Mouse (Mus musculus) neural tube, embryonic 11.5 days (tissue): ENCODE results near the gene Mmp2. TPM values are rescaled to one million over a fixed set of nuclear protein-coding genes. Genes with fewer than 3 reads are reported as not detected.

ENCODE experiments used
- ATAC-seq: fragments of 200-750 bp; cut with Nextera tagmentation; 2 replicates; pipeline ENCODE4 v1.8.0; 2017; ENCODE audit warnings: moderate number of reproducible peaks, mild to moderate bottlenecking, moderate TSS enrichment, moderate library complexity; ENCODE audit not compliant: insufficient read depth, low FRiP score, low TSS enrichment
- DNase-seq: peaks from one replicate; pipeline ENCODE4 v3.0.0-alpha.2; 2015; ENCODE audit warnings: low spot score
- H3K27ac ChIP-seq: fragments of 300-500 bp; sonication (generic); 2 replicates; pipeline ENCODE4 v1.5.1; 2014; ENCODE audit warnings: low read depth, mild to moderate bottlenecking, low read length
- H3K27me3 ChIP-seq: fragments of 300-500 bp; sonication (generic); 2 replicates; pipeline ENCODE4 v1.6.1; 2014; ENCODE audit warnings: mild to moderate bottlenecking, low read length, mixed read lengths; ENCODE audit not compliant: control insufficient read depth, insufficient read depth
- H3K36me3 ChIP-seq: fragments of 300-500 bp; sonication (generic); 2 replicates; pipeline ENCODE4 v1.6.1; 2014; ENCODE audit warnings: mild to moderate bottlenecking, low read length, moderate library complexity, mixed read lengths; ENCODE audit not compliant: control insufficient read depth, insufficient read depth
- H3K4me1 ChIP-seq: fragments of 300-500 bp; sonication (generic); 2 replicates; pipeline ENCODE4 v1.6.1; 2014; ENCODE audit warnings: low read length, mixed read lengths; ENCODE audit not compliant: control insufficient read depth, insufficient read depth
- H3K4me2 ChIP-seq: fragments of 300-500 bp; sonication (generic); 2 replicates; pipeline ENCODE4 v1.6.1; 2014; ENCODE audit warnings: low read depth, mild to moderate bottlenecking, moderate library complexity
- H3K4me3 ChIP-seq: fragments of 300-500 bp; sonication (generic); 2 replicates; pipeline ENCODE4 v1.5.1; 2014; ENCODE audit warnings: low read depth, low read length
- H3K9ac ChIP-seq: fragments of 300-500 bp; sonication (generic); 2 replicates; pipeline ENCODE4 v1.6.1; 2014; ENCODE audit warnings: mild to moderate bottlenecking, low read length
- H3K9me3 ChIP-seq: fragments of 300-500 bp; sonication (generic); 2 replicates; pipeline ENCODE4 v1.6.1; 2016; ENCODE audit warnings: low read length; ENCODE audit not compliant: control insufficient read depth
- WGBS: fragments of 180-500 bp; shearing (Covaris S2); extraction: QIAGEN DNeasy Blood & Tissue Kit; methylation state at CpG from one replicate; pipeline ENCODE4 v1.1.7; 2014; 5-methylcytosine and 5-hydroxymethylcytosine counted together
- polyA plus RNA-seq: library from polyadenylated mRNA; unstranded; fragments of >200 nt; fragmentation: Nextera tagmentation; extraction: Ambion mirVana; gene quantifications from 2 replicates; pipeline ENCODE4 v1.2.1, GENCODE M21; 2014

Gene Mmp2
- polyA plus RNA-seq, 1 experiment from 2014 or later: 79.8 TPM

DNA sequence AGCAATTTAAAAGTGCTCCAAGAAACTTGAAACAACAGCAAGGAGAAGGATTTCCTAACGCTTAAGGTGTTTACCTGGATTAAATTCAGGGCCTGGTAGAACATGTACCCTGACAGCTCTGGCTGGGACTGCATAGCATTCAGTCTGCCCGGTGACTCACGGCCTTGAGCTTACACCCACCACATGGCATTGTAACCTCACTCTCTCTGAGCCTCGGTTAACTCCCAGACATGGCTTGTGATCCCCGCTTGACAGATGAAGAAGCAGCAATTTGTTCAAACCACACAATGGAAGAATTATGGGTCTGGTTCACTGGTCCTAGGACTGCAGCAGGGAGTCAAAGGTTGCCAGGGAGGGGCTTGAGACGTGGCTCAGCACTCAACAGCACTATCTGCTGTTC, 22.2 kb downstream of the Mmp2 start:
- Histone ChIP-seq H3K4me1 (peaks cover 3% of the 10 kb centered on the region; the same call in 1 of the 2 replicates), H3K9me3 (no peaks in the 10 kb centered on the region), H3K36me3 (no peaks in the 10 kb centered on the region), H3K9ac (no peak overlapping the region), H3K27me3 (no peaks in the 10 kb centered on the region), H3K27ac (no peak overlapping the region), H3K4me3 (no peak overlapping the region), H3K4me2 (no peak overlapping the region)
- 38% methylated on average over 6 of the region's 6 CpGs for WGBS
- ATAC-seq (no peak), DNase-seq (no peak)

DNA sequence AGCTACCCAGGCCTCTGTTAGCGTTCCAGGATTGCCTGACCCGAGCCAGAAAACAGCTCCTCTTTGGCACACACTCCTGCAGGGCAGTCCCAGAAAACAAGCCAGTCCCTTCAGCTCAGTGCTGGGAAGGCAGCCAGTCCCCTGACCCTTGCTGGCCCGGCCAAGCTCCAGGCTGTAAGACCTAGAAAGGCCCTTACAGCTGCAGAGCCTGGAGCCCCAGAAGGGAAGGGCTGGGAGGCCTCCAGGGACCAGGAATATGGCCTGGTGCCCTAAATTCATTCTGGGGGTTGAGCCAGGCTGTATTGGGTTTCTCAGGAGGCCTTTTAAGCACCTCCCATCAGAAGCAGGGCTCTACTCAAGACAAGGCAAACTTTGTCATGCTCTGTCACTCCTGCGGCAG, 23.1 kb downstream of the Mmp2 start:
- WGBS: 73% methylated on average over 4 of the region's 4 CpGs
- Histone ChIP-seq H3K4me3 (no peak overlapping the region), H3K4me2 (no peak overlapping the region), H3K27ac (no peak overlapping the region), H3K9ac (no peak overlapping the region), H3K27me3 (no peaks in the 10 kb centered on the region), H3K4me1 (peaks cover 3% of the 10 kb centered on the region; the same call in 1 of the 2 replicates), H3K9me3 (no peaks in the 10 kb centered on the region), H3K36me3 (no peaks in the 10 kb centered on the region)
- DNase-seq (no peak), ATAC-seq (no peak)

DNA sequence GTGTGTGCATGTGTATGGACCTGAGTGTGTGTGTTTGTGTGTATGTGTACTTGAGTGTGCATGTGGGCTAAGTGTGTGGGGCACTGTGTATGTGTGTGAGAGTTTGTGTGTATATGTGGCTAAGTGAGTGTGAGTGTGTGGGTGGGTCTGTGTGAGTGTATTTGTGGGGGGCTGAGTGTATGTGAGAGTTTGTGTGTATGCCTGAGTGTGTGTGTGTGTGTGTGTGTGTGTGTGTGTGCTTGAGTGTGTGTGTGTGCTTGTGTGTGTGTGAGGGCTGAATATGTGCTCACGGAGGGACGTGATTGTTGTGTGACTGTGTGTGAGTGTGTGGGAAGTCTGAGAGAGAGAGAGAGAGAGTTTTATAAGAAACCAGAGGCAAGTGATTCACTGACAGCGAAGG, 24.3 kb downstream of the Mmp2 start:
- Histone ChIP-seq H3K4me3 (no peak overlapping the region), H3K9ac (no peak overlapping the region), H3K9me3 (no peaks in the 10 kb centered on the region), H3K36me3 (no peaks in the 10 kb centered on the region), H3K27ac (no peak overlapping the region), H3K4me2 (no peak overlapping the region), H3K27me3 (no peaks in the 10 kb centered on the region), H3K4me1 (peaks cover 3% of the 10 kb centered on the region; the same call in 1 of the 2 replicates)
- 84% methylated on average over 3 of the region's 3 CpGs for WGBS
- DNase-seq: no peak
- ATAC-seq: no peak

DNA sequence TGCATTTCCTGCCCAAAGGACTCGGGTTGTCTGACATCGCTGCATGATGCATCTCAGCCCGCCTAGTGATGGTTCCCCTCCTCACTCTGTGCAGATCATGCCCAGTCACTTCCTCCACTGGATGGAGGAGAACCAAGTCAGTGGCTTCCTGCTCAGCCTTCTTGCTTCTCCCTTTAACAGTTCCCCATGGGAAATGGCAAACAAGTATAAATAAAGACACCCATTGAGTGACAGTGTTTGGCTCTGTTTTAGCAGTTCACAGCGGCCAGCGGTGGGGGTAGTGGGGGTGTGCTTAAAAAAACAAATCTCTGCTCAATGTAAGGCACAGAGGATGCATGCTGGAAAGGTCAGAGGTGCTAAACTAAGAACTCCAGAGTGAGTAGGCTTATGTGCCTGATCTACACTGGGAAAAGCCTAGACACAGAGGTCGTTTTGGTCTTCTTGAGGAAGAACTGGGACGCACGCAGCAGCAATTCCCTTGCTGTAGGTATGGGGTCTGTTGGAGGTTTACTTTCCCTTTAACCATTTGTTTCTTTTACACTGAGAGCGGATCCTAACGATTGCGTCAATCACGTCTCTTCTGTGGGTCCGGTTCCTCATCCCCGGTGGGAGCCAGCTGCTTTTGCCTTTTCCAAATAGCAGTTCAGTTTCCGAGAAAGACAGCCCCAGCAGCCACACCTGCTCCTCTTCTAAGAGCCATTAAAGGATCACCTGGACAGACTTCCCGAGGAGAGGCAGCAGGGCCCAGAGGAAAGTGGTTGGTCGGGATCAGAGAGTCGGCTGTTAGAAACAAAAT, 26.3 kb downstream of the Mmp2 start:
- Histone ChIP-seq H3K9me3 (no peaks in the 10 kb centered on the region), H3K27ac (no peak overlapping the region), H3K9ac (no peak overlapping the region), H3K4me1 (peaks cover 3% of the 10 kb centered on the region; the same call in 1 of the 2 replicates), H3K27me3 (no peaks in the 10 kb centered on the region), H3K4me2 (no peak overlapping the region), H3K36me3 (no peaks in the 10 kb centered on the region), H3K4me3 (no peak overlapping the region)
- ATAC-seq (no peak), DNase-seq (no peak)
- 57% methylated on average over 18 of the region's 18 CpGs for WGBS

DNA sequence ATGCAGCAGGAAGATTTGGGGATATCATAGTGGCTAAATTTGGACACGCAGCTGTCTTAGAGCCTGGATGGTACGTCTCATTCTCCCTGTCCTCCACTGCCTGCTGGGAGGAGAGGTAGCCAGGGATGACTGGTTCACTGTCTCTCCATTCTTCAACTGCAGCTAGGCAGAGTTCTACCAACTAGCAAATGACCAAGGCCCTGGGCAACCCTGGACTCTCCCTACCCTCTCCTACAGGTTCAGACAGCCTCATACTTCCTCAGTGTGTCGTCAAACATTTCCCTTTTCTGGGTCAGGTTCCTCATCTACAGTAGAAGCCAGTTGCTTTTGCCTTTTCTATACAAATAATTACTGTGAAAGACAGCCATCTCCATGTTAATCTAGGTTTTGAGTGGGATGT, 27.6 kb downstream of the Mmp2 start:
- H3K4me1 ChIP-seq: peaks cover 3% of the 10 kb centered on the region; the same call in 1 of the 2 replicates
- no peak overlapping the region for H3K9ac ChIP-seq
- H3K27ac ChIP-seq: no peak overlapping the region
- no peaks in the 10 kb centered on the region for H3K9me3 ChIP-seq
- ATAC-seq (no peak), DNase-seq (no peak)
- no peaks in the 10 kb centered on the region for H3K36me3 ChIP-seq
- H3K27me3 ChIP-seq: no peaks in the 10 kb centered on the region
- H3K4me2 ChIP-seq: no peak overlapping the region
- no peak overlapping the region for H3K4me3 ChIP-seq
- WGBS: 85% methylated on average over 3 of the region's 3 CpGs

DNA sequence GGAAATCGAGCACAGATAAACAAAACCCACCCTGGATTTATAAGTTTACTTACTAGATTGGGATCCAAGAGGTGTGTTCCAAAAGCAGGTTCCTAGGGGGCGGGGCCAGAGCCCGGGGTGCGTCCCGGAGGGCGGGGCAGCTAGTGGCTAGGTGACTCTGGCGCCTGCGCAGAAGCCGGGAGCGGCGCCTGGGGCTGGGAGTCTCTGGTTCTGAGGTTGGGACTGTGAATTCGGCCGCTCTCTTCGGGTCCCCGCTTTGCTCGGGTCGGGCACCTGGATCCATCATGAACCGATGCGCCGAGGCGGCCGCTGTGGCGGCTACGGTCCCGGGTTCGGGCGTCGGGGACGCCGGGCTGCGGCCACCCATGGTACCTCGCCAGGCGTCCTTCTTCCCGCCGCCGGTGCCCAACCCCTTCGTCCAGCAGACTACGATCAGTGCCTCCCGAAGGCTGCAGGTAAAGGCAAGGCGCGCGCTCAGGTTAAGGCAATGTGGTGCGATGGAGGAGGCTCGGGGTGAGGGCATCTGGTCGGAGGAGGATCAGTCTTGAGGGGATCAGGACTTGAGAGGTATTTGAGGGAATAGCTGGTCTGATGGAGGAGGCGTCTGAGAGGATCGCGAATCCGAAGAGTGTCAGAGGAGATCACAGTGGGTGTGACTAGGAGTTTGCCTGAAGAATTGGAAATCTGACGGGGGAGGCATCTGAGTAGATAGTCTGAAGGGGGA, 28.2 kb downstream of the Mmp2 start, which contains the start of gene Lpcat2:
Gene Lpcat2 (plus strand): TSS at position 169 of the 724 bp plus-strand sequence.
- peak within 1 kb of the TSS; percentile 90 for H3K4me2 ChIP-seq
- peak within 1 kb of the TSS; percentile 65 for H3K9ac ChIP-seq
- no peaks in the 10 kb centered on the region for H3K9me3 ChIP-seq
- ATAC-seq (peak; percentile 72), DNase-seq (peak; percentile 79)
- H3K4me1 ChIP-seq: peaks cover 1% of the 10 kb centered on the region; the same call in 1 of the 2 replicates
- H3K4me3 ChIP-seq: peak within 1 kb of the TSS; percentile 52
- no peaks in the 10 kb centered on the region for H3K27me3 ChIP-seq
- no peaks in the 10 kb centered on the region for H3K36me3 ChIP-seq
- 1% methylated on average over 49 of the region's 50 CpGs for WGBS
- H3K27ac ChIP-seq: no peak within 1 kb of the TSS

DNA sequence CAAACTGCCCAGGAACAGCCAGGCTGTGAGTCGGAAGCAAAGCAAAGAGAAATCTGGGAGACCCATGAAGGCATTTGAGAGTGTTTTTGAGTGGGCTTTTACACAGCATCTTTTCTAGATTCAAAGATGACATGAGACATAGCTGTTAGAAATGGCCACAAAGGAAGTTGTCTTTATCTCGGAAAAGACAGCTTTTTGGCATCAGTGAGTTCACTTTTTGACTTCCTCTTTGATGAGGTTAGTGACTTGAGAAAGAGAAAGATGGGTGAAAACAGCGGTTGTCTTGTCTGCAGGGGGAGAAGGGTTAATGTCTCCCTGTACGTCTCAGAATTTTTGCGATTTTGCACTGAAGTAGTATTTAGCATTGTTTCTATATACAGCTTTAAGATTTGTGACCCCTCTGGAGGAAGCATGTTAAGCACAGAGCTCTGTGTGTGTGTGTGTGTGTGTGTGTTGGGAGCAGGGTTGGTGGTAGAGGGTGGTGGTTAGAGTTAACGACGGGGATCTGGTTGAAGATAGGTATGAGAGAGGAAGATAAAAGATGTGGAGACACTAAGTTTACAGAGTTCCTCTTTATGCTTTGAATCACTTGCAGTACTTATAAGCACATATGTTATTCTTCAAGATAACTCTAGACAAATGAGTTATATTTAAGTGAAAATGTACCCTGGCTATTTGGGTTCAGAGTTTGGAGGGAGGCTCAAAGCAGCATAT, 29.3 kb downstream of the Mmp2 start:
- no peak overlapping the region for H3K9ac ChIP-seq
- H3K4me3 ChIP-seq: no peak overlapping the region

DNA sequence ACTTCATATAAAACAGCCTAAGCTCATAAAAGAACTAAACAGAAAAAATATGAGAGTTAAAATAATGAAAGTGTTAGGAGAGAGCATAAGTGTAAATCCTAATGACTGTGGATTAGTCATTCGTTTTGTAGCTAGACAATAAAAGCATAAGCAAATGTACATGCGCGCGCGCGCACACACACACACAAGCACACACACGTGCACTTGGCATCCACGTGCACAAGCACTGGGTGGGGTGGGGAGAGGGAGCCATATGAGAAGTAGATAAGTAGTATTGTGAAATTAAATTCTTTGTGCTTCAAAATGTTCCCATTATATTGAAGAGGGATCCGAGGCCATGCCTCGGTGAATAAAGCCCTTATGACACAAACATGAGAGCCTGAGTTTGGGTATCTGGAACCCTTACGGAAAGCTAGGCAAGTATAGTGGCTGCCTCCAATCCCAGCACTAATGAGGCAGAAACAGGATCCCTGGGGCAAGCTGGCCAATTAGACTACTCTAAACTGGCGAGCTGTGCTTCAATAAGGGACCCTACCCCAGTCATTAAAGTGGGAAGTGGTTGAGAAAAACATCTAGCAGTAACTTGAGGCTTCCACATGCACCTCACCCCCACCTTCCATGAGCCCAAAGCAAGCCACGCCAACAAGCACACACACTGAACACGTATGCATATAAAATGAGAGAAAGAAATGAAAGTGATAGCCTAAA, 31.5 kb downstream of the Mmp2 start:
- no peak overlapping the region for H3K4me2 ChIP-seq
- no peaks in the 10 kb centered on the region for H3K27me3 ChIP-seq
- no peak overlapping the region for H3K27ac ChIP-seq
- no peaks in the 10 kb centered on the region for H3K9me3 ChIP-seq
- no peaks in the 10 kb centered on the region for H3K36me3 ChIP-seq
- no peak overlapping the region for H3K9ac ChIP-seq
- no peaks in the 10 kb centered on the region for H3K4me1 ChIP-seq
- H3K4me3 ChIP-seq: no peak overlapping the region
- no peak for DNase-seq
- ATAC-seq: no peak
- WGBS: 85% methylated on average over 14 of the region's 14 CpGs

More for the DNA sequence above, 29.3 kb downstream of the Mmp2 start:
- 93% methylated on average over 7 of the region's 7 CpGs for WGBS
- Histone ChIP-seq H3K27ac (no peak overlapping the region), H3K27me3 (no peaks in the 10 kb centered on the region), H3K4me2 (no peak overlapping the region), H3K36me3 (no peaks in the 10 kb centered on the region), H3K9me3 (no peaks in the 10 kb centered on the region), H3K4me1 (no peaks in the 10 kb centered on the region)
- no peak for ATAC-seq
- DNase-seq: no peak
